Mouse (Mus musculus) left cerebral cortex, postnatal 4 days (tissue): ENCODE measurements around the gene Olfr344. TPM values are rescaled to one million over a fixed set of nuclear protein-coding genes. Genes with fewer than 3 reads are reported as not detected.

Source experiments
- DNase-seq: peaks from one replicate; pipeline ENCODE4 v3.0.0-alpha.2; 2022
- intact Hi-C: fragments of 180-260 bp; cut with DNase I; formaldehyde crosslinking; loops from one replicate; pipeline ENCODE4 v1.15.1; 2025
- total RNA-seq, 2 experiments: library from RNA; stranded (reverse); gene quantifications; 2 replicates each; pipeline ENCODE4 v1.2.3; 2021

Gene Olfr344
- total RNA-seq = not detected

DNA sequence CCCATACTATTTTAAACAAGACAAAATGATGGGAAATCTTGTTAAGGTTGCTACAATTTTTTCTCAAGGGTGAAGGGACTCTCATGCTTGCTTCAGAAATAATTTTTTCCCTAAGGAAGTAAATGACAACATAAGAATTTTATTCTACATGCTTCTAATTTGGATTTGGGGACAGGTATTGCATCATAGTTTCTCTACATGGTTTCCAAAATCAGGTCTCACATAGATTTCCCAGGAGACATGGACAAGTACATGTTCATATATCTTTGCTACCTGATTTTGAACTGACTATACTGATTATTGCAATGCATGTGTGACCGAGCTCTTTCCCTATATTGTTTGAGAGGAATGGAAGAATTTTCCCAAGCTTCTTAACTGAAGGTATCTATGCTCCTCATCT lies at the start of gene Olfr344:
Olfr344 (plus strand) TSS at position 301 of the 400 bp plus-strand sequence.
- intact Hi-C loops = no loop called here
- no peak for DNase-seq

DNA sequence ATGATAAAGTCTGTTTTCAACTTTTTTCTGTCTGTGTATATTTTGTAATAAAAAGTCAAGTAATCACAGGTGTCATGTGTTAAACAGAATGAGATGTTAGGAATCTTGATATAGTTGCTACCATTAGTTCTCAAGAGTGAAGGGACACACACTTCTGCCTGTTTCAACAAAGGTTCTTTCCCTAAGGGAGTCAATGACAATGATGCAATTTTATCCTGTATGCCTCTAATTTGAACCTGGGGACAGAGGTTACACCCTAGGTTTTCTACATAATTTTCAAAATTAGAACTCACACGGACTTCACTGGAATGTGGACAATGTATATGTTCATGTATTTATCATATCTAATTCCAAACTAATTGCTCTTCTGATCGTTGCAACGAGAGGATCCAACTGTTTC lies 41.8 kb upstream of the Olfr344 start, which contains the start of gene Olfr342:
Olfr342 (plus strand) TSS at position 301 of the 400 bp plus-strand sequence.
- no peak for DNase-seq
- intact Hi-C loops = no loop called here

DNA sequence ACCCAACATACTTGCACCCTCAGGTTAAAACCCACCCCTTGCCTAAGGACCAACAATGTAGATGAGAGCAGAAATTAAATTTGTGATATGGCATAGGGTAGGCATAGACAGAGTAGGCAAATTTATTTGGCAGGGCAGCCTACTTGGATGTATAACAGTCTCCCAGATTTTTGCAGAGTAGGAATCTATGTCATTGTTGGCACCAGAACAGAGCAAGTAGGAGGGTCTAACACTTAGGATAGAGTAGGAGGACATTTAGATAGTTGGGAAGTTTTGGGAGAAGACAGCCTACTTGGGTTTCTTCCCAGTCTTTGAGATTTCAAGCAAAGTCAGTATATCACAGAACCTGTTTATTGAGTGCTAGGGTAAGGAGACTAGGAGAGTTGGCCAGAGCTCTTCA lies 1.3 kb upstream of the Olfr344 start:
- intact Hi-C loops = no loop called here

DNA sequence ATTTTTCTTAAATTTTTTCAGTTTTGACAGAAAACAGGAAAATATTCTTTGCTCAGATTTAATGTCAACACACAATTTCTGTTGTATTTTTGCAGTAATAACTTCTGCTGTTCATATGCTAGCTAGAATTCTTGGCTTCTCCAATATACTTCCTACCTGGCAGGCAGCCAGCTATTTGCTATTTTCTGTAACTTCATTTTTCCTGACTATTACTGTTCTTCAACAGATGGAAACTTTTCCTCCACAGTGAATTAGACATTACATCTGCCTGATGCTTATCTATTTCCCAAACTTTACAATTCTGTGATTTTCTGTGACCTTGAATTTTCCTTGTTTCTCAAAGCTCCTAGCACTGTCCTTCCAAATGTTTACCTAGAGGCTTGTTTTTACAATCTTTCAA lies 560 bp downstream of the Olfr344 start:
- intact Hi-C loops = no loop called here
- no peak for DNase-seq

More for the DNA sequence above, 1.3 kb upstream of the Olfr344 start:
- no peak for DNase-seq

DNA sequence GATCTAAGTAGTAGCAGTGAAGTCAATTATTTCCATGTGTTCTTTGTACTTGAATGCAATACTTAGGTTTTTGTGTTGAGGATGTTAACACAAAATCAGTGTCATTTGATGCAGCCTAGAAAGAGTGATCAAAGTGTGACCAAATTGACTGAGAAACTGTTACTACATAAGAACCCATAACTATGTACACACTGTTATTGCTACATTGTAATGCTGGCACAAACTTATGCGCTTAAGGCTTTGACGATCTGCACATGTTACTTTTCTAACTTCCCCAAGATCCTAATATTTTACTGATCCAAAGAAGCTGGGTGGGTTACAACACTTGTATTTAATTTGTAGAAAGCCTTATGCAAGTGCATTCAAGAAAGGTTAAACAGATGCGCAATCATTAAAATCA lies 1.4 kb downstream of the Olfr344 start:
- DNase-seq = no peak
- intact Hi-C loops = no loop called here

Other genes with a start within 250 kb of the Olfr344 start
- not detected for gene Olfr338, start 193.1 kb upstream of the Olfr344 start, total RNA-seq
- gene Olfr339, start 147.7 kb upstream of the Olfr344 start, total RNA-seq = not detected
- not detected for gene Olfr340, start 114.1 kb upstream of the Olfr344 start, total RNA-seq
- not detected for gene Olfr341, start 84.2 kb upstream of the Olfr344 start, total RNA-seq
- not detected for gene Olfr342, start 41.7 kb upstream of the Olfr344 start, total RNA-seq
- gene Olfr345, start 73.4 kb downstream of the Olfr344 start, total RNA-seq = not detected
- gene Olfr346, start 119.1 kb downstream of the Olfr344 start, total RNA-seq = not detected
- not detected for gene Olfr347, start 165.2 kb downstream of the Olfr344 start, total RNA-seq
- not detected for gene Olfr348, start 217.6 kb downstream of the Olfr344 start, total RNA-seq
- not detected for gene Olfr50, start 223.9 kb downstream of the Olfr344 start, total RNA-seq